Mouse (Mus musculus) natural killer cell, adult 2 months (primary cell): ENCODE measurements around the gene Sema4c.
A peak's percentile ranks its signal among the peaks of the same experiment; 100 is the strongest.

Experiments
- DNase-seq, 2 experiments: peaks; one replicate each; pipeline ENCODE4 v3.0.0; 2022; ENCODE audit warnings: low spot score in 2 of 2

Sema4c gene

GRCm38 (mm10) chr1:36535477-36536396, 22.4 kb downstream of the Sema4c start:
- DNase-seq = no peak

- DNase-seq = no peak
These were observed 23.5 kb downstream of the Sema4c start for GRCm38 (mm10) chr1:36534595-36535058.

GRCm38 (mm10) chr1:36533546-36533945, 24.6 kb downstream of the Sema4c start:
- DNase-seq = no peak

GRCm38 (mm10) chr1:36531461-36531860, 26.7 kb downstream of the Sema4c start:
- no peak for DNase-seq

DNA sequence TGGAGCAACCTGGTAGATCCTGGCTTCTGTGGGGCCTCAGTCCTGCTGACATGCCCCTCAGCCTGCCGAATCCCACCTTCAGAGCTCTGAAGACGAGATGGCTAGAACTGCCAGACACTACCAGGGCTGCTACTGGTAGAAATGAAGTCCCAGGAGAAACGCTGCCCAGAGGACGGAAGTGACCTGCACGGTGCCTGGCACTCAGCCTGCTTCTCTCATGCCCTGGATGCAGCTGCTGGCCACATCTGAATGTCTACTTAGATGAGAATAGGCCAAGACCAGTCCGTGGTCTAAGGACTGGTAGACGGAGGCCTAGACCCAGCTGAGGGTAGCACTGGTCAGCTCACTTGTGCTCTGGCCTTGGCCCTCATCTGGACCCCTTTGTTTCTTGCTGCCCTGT, 27.2 kb downstream of the Sema4c start:
- DNase-seq = no peak

DNA sequence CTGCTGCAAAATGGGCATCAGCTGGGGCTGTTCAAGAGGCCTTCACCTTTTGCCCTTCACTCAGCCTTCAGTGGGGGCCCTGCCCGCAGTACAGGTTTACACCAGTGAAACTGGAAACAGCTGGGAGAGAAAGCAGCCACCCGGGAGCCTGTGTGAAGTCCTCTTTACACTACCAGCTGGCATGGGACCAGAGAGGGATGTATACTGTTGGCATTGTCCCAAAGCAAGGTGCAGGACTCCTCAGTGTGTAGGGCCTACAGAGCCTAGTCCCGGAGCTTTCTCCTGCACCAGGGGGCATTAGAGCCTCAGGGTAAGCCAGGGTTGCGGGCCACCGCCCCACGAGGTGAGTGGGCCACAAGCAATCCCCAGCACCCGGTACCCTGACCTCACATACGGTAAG, 27.7 kb downstream of the Sema4c start:
- DNase-seq = no peak

DNA sequence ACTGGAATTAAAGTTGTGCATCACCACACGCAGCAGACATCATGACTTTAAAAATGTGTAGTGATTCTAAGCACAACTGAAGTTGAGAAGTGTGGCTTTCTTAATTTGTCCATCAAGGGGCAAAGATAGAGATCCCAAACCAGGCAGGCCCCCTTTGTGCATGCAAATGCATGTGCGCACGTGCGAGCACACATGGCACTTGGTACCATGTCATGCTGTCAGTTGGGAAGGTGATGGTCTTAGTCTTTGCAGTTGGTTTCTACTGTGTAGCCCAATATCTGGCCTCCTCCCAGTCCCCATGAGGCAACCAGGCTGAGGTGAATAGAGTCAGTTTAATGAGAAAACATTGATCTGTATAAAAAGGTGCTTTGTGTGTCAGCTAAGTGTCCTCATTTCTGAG, 28.3 kb downstream of the Sema4c start:
- no peak for DNase-seq

DNA sequence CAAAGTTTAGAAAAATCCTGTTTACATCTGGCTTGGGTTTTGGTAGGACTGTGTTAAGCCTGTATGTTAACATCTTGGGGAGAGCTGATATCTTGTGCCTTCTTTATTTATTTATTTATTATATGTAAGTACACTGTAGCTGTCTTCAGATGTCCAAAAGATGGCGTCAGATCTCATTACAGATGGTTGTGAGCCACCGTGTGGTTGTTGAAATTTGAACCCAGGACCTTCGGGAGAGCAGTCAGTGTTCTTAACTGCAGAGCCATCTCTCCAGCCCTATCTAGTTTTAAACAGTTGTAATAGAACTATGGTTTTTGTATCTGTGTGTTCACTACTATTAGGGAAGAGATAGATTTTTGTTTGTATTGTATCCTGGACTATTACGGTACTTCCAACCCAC, 28.9 kb downstream of the Sema4c start:
- DNase-seq = no peak

GRCm38 (mm10) chr1:36528351-36528750, 29.8 kb downstream of the Sema4c start:
- no peak for DNase-seq

GRCm38 (mm10) chr1:36526903-36527302, 31.2 kb downstream of the Sema4c start:
- no peak for DNase-seq

DNA sequence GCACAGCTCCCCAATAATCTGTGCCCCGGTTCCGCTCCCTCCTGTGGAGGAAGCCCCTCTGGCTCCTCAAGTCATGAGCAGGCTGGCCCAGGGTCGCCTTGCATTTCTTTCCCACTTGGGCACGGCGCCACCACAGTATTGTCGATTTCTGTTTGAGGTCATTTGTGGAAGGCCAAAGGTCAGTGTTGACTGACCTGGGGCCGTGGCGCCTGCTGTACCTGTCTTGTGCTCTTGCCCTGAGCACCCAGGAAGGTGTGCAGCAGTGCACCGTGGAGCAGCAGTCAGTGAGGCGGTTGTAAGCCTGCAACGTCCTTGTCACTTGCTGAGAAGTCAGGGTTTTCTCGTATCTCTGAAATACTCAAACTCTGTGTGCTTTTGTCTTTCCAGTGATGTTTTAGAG, 32.4 kb downstream of the Sema4c start:
- no peak for DNase-seq

- DNase-seq = no peak
These were observed 34.1 kb downstream of the Sema4c start for GRCm38 (mm10) chr1:36524058-36524457.

DNA sequence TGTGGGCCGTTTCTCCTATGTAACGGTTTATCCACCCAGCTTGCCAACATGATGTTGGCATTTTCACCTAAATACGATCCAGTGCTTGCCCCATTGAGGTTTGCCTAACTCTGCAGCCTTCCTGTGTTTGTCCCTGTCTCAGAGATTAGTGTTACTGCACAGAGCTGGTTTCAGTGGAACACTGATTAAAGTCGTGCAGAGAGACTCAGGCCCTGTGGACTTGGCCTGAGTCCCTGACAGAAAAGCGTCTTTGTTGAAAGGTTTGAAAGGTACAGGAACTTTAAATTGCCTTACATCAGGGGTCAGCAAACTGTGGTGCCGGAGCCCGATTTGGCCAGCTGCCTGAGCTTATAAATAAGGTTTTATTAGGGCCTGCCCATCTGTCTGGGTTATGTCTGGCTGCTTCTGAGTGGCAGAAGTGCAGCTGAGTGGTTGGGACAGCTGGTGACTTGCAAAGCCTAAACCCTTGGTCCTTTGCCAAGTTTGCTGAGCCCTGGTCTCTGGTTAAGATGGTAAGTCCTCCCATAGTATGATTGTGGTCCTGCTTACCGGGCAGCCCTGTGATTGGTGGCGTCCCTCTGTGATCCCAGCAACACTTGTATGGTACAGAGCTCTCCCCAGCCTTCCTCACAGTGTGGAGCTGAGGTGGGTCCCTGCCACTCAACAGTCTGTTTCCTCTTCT, 34.7 kb downstream of the Sema4c start:
- DNase-seq = no peak

GRCm38 (mm10) chr1:36522210-36522609, 35.9 kb downstream of the Sema4c start:
- no peak for DNase-seq

GRCm38 (mm10) chr1:36519626-36520025, 38.5 kb downstream of the Sema4c start:
- no peak for DNase-seq

GRCm38 (mm10) chr1:36518259-36518658, 39.9 kb downstream of the Sema4c start:
- no peak for DNase-seq

- no peak for DNase-seq
These were observed 44.4 kb downstream of the Sema4c start for GRCm38 (mm10) chr1:36513718-36514117.

DNA sequence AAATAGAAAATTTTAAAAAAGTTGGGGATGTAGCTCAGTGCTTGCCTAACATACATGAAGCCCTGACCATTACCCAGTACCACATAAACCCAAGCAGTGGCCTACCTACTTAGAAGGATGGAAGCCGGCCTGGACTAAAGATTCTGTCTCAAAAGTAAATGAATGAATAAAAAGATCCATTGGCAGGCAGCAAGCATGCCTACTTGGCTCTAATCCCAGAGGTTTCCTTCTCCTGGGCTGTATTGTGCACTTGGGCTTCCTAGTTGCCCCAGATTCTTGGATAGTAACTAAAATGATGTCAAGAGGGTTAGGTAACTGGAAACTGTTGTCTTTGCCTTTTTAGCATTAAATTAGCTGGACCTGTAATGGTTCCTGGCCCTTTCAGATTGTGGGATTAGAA, 44.8 kb downstream of the Sema4c start:
- DNase-seq = no peak

DNA sequence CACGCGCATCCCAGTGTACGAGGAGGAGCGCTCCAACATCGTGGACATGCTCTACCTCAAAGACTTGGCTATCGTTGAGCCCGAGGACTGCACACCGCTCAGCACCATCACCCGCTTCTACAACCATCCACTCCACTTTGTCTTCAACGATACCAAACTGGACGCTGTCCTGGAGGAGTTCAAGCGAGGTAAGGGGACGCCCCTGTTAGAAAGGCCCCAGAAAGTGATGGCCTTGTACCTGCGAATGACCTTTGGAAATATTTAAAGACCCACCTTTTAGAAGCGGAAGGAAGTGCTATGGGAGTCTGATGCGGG, 45.2 kb downstream of the Sema4c start:
- DNase-seq = no peak

DNA sequence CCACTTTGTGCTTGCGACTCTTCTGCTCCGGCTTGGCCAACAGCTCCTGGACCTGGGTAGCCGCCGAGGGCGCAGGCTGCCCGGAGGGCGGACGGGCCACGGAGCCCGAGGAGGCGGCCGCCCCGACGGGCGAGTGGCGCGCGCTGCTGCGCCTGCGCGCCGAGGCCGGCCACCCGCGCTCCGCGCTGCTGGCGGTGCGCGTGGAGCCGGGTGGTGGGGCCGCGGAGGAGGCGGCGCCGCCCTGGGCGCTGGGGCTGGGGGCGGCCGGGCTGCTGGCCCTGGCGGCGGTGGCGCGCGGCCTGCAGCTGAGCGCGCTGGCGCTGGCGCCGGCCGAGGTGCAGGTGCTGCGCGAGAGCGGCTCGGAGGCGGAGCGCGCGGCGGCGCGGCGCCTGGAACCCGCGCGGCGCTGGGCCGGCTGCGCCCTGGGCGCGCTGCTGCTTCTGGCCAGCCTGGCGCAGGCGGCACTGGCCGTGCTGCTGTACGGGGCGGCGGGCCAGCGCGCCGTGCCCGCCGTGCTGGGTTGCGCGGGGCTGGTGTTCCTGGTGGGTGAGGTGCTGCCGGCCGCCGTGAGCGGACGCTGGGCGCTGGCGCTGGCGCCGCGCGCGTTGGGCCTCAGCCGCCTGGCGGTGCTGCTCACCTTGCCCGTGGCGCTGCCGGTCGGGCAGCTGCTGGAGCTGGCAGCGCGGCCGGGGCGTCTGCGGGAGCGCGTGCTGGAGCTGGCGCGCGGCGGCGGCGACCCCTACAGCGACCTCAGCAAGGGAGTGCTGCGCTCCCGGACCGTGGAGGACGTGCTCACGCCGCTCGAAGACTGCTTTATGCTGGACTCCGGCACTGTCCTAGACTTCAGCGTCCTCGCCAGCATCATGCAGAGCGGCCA, 45.8 kb downstream of the Sema4c start:
- peak; percentile 21 to 45 for DNase-seq

- DNase-seq = peak; percentile 99
These were observed 46.7 kb downstream of the Sema4c start, which contains the start of gene Cnnm3 for GRCm38 (mm10) chr1:36511289-36512021. Gene Cnnm3, plus strand, starts transcription at chr1:36511867.
